Mouse (Mus musculus): ENCODE data around the gene Paqr8. TPM values are rescaled to one million over a fixed set of nuclear protein-coding genes. Genes with fewer than 3 reads are reported as not detected.

The Paqr8 gene
- polyA plus RNA-seq, 1 experiment = 0.20 TPM

DNA sequence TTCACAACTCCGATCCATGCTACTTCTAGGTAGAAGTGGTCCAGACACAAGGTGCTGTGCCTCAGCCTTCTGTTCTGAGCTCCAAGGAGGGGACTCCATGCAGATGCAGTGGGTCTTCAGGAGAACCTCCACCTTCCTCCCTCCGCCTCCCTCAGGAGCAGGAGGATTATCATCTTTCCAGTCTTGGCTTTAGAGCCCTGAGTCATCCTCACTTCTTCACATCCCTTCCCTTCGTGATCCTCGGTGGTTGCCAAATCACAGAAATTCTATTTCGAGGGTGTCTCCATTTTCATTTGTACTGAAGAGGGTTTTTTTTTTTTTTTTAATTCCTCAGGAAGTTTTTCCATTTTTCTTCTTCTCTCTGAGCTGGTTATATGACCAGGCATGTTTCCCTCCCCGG lies 16.3 kb upstream of the Paqr8 start:
- no peaks in the 10 kb centered on the region for H3K36me3 ChIP-seq (replicated peaks; ENCODE audit: low read length)
- peaks cover 21% of the 10 kb centered on the region for H3K4me1 ChIP-seq
- no peak overlapping the region for H3K4me3 ChIP-seq (replicated peaks)
- peaks cover 4% of the 10 kb centered on the region; the same call in 1 of the 2 replicates for H3K9me3 ChIP-seq
- TF ChIP-seq FLI1 (IDR thresholded peaks at IDR 0.05; ENCODE audit: low read length) (no peak), GATA1 (IDR thresholded peaks at IDR 0.05; ENCODE audit: borderline replicate concordance, low read length) (no peak)
- H3K27me3 ChIP-seq (replicated peaks) = no peaks in the 10 kb centered on the region

DNA sequence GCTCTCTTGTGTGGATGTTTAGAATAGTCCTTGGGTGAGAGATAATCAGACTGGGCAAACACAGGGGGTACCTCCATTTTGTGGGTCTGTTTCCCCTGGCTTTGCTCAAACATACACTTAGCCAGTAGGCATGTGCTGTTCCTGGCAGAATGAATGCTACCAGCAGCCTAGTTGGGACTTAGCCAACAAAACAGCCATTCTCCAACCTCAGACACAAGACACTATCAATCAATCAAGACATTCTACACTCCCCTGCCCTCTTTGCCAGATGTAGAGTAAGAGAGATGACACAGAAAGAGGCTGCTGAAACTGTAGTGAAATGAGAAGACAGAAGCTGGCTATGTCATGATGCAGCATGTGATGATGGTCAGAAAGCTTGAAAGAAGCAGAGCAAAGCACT lies 13.1 kb upstream of the Paqr8 start:
- Histone ChIP-seq H3K4me3 (replicated peaks) (no peak overlapping the region), H3K9me3 (peaks cover 4% of the 10 kb centered on the region; the same call in 1 of the 2 replicates), H3K36me3 (replicated peaks; ENCODE audit: low read length) (no peaks in the 10 kb centered on the region), H3K4me1 (peaks cover 8% of the 10 kb centered on the region), H3K27me3 (replicated peaks) (peaks cover 4% of the 10 kb centered on the region)
- TF ChIP-seq FLI1 (IDR thresholded peaks at IDR 0.05; ENCODE audit: low read length) (no peak), GATA1 (IDR thresholded peaks at IDR 0.05; ENCODE audit: borderline replicate concordance, low read length) (no peak)

GRCm38 (mm10) chr1:20879361-20879760 lies 11.0 kb upstream of the Paqr8 start:
- Histone ChIP-seq H3K9me3 (peaks cover 4% of the 10 kb centered on the region; the same call in 1 of the 2 replicates), H3K4me1 (no peaks in the 10 kb centered on the region), H3K27me3 (replicated peaks) (peaks cover 4% of the 10 kb centered on the region), H3K36me3 (replicated peaks; ENCODE audit: low read length) (no peaks in the 10 kb centered on the region), H3K4me3 (replicated peaks) (peak overlapping the region; percentile 42)
- TF ChIP-seq GATA1 (IDR thresholded peaks at IDR 0.05; ENCODE audit: borderline replicate concordance, low read length) (no peak), FLI1 (IDR thresholded peaks at IDR 0.05; ENCODE audit: low read length) (no peak)

DNA sequence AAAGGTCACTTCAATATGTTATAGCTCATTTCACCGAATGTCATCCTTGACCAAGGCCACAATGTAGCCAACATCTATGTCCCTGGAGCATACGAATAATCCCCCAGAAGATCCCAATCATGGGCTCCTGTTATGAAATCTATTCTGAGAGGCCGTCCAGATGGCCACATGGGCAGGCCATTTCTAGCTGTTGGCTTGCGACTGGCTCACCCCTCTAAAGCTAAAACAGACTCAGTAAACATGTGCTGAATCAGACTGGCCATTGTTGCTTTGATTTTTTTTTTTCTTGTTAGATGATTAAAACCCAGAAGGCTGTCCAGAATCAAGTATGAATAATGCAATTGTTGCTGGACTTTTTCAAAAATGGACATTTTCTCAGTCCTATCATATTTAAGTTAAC lies 7.3 kb upstream of the Paqr8 start:
- TF ChIP-seq GATA1 (IDR thresholded peaks at IDR 0.05; ENCODE audit: borderline replicate concordance, low read length) (no peak), FLI1 (IDR thresholded peaks at IDR 0.05; ENCODE audit: low read length) (no peak)
- no peaks in the 10 kb centered on the region for H3K36me3 ChIP-seq (replicated peaks; ENCODE audit: low read length)

GRCm38 (mm10) chr1:20889677-20890403 lies 566 bp upstream of the Paqr8 start:
- peak overlapping the region; percentile 95 for H3K4me3 ChIP-seq (replicated peaks)
- peaks cover 10% of the 10 kb centered on the region for H3K27me3 ChIP-seq (replicated peaks)

More for the DNA sequence above, 7.3 kb upstream of the Paqr8 start:
- Histone ChIP-seq H3K4me1 (no peaks in the 10 kb centered on the region), H3K4me3 (replicated peaks) (no peak overlapping the region), H3K9me3 (peaks cover 2% of the 10 kb centered on the region; the same call in 1 of the 2 replicates), H3K27me3 (replicated peaks) (peaks cover 4% of the 10 kb centered on the region)

GRCm38 (mm10) chr1:20890941-20891399 lies 564 bp downstream of the Paqr8 start:
- Histone ChIP-seq H3K4me1 (peaks cover 24% of the 10 kb centered on the region), H3K27me3 (replicated peaks) (peaks cover 10% of the 10 kb centered on the region), H3K4me3 (replicated peaks) (peak overlapping the region; percentile 95), H3K9me3 (no peaks in the 10 kb centered on the region), H3K36me3 (replicated peaks; ENCODE audit: low read length) (no peaks in the 10 kb centered on the region)
- no peak for TF ChIP-seq GATA1 (IDR thresholded peaks at IDR 0.05; ENCODE audit: borderline replicate concordance, low read length)
- TF ChIP-seq FLI1 (IDR thresholded peaks at IDR 0.05; ENCODE audit: low read length) = no peak

More at GRCm38 (mm10) chr1:20889677-20890403, 566 bp upstream of the Paqr8 start:
- Histone ChIP-seq H3K4me1 (peaks cover 24% of the 10 kb centered on the region), H3K9me3 (no peaks in the 10 kb centered on the region), H3K36me3 (replicated peaks; ENCODE audit: low read length) (no peaks in the 10 kb centered on the region)
- TF ChIP-seq GATA1 (IDR thresholded peaks at IDR 0.05; ENCODE audit: borderline replicate concordance, low read length) (no peak), FLI1 (IDR thresholded peaks at IDR 0.05; ENCODE audit: low read length) (no peak)

DNA sequence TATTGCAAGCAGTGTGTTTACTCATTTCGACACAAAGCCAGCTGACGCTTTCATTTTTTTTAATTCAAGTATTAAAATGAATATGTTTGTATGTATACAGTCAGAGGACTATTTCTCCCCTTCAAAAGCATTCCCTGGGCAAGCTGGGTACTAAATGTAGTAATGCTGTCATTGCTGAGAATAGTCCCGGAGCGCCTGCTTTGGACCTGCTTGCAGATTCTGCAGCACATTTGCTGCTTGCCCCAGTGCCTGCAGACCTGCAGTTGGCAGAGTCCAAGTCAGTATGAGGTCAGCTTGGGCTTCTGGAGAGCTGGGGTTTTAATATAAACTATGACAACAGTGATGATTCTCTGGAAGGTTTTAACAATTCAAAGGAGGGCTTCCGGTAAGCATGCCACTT lies 2.7 kb downstream of the Paqr8 start:
- no peaks in the 10 kb centered on the region for H3K36me3 ChIP-seq (replicated peaks; ENCODE audit: low read length)
- no peaks in the 10 kb centered on the region for H3K9me3 ChIP-seq
- peaks cover 10% of the 10 kb centered on the region for H3K27me3 ChIP-seq (replicated peaks)
- H3K4me3 ChIP-seq (replicated peaks) = no peak overlapping the region
- no peak for TF ChIP-seq FLI1 (IDR thresholded peaks at IDR 0.05; ENCODE audit: low read length)
- no peak for TF ChIP-seq GATA1 (IDR thresholded peaks at IDR 0.05; ENCODE audit: borderline replicate concordance, low read length)
- peaks cover 24% of the 10 kb centered on the region for H3K4me1 ChIP-seq

DNA sequence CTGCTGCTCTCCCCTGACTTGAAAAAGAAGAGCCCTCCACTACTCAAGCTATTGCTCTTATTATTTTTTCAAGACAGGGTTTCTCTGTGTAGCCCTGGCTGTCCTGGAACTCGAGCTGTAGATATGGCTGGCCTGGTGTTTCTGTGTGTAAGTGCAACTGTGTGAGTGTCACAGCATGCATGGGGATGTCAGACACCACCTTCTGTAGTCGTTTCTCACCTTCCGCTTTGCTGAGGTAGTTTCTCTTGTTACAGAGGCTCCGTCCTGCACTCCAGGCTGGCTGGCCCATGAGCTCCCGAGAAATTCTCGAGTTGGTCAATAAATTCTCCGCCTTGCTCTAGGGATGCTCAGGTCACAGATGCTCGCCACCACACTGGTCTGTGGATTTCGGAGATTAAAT lies 8.0 kb downstream of the Paqr8 start:
- no peak overlapping the region for H3K4me3 ChIP-seq (replicated peaks)
- no peaks in the 10 kb centered on the region for H3K9me3 ChIP-seq
- H3K36me3 ChIP-seq (replicated peaks; ENCODE audit: low read length) = no peaks in the 10 kb centered on the region
- H3K4me1 ChIP-seq = no peaks in the 10 kb centered on the region
- TF ChIP-seq GATA1 (IDR thresholded peaks at IDR 0.05; ENCODE audit: borderline replicate concordance, low read length) (no peak), FLI1 (IDR thresholded peaks at IDR 0.05; ENCODE audit: low read length) (no peak)
- no peaks in the 10 kb centered on the region for H3K27me3 ChIP-seq (replicated peaks)

- no peaks in the 10 kb centered on the region for H3K9me3 ChIP-seq
- H3K27me3 ChIP-seq (replicated peaks) = no peaks in the 10 kb centered on the region
- no peaks in the 10 kb centered on the region for H3K4me1 ChIP-seq
- H3K4me3 ChIP-seq (replicated peaks) = no peak overlapping the region
- H3K36me3 ChIP-seq (replicated peaks; ENCODE audit: low read length) = no peaks in the 10 kb centered on the region
- TF ChIP-seq GATA1 (IDR thresholded peaks at IDR 0.05; ENCODE audit: borderline replicate concordance, low read length) = no peak
- no peak for TF ChIP-seq FLI1 (IDR thresholded peaks at IDR 0.05; ENCODE audit: low read length)
Observed at GRCm38 (mm10) chr1:20900336-20900735, 9.9 kb downstream of the Paqr8 start.

- H3K4me3 ChIP-seq (replicated peaks) = no peak overlapping the region
- TF ChIP-seq FLI1 (IDR thresholded peaks at IDR 0.05; ENCODE audit: low read length) (no peak), GATA1 (IDR thresholded peaks at IDR 0.05; ENCODE audit: borderline replicate concordance, low read length) (no peak)
- no peaks in the 10 kb centered on the region for H3K36me3 ChIP-seq (replicated peaks; ENCODE audit: low read length)
- no peaks in the 10 kb centered on the region for H3K9me3 ChIP-seq
- H3K27me3 ChIP-seq (replicated peaks) = no peaks in the 10 kb centered on the region
- no peaks in the 10 kb centered on the region for H3K4me1 ChIP-seq
Observed at GRCm38 (mm10) chr1:20905501-20906127, 15.2 kb downstream of the Paqr8 start.
